Mouse (Mus musculus) heart, postnatal 4 days (tissue): ENCODE measurements around the gene Susd2. TPM values are rescaled to one million over a fixed set of nuclear protein-coding genes. Genes with fewer than 3 reads are reported as not detected.

Experiments used
- DNase-seq: peaks from one replicate; pipeline ENCODE4 v3.0.0; 2021
- total RNA-seq, 2 experiments: library from RNA; stranded (reverse); gene quantifications; 2 replicates each; pipeline ENCODE4 v1.2.3; 2021

Susd2 gene
- total RNA-seq, 2 experiments from 2014 or later: 4.7 to 4.9 TPM

DNA sequence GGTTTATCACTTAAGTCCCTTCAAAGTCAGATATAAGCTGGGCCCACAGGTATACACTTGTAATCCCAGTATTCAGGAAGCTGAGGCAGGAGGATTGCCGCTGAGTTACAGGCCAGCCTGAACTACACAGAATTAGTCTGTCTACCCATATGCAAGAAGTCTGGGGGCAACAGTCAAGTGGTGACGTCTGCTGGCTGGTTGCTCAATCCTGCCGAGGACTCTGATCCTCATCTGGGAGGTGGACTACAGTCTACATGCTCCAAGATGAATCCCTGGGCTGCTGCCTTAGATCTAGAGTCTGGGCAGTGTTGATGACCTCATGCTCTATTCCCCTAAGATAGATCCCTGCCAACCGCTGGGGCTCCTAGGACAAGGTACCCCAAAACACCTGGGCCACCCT is 10.2 kb upstream of the Susd2 start:
- no peak for DNase-seq

DNA sequence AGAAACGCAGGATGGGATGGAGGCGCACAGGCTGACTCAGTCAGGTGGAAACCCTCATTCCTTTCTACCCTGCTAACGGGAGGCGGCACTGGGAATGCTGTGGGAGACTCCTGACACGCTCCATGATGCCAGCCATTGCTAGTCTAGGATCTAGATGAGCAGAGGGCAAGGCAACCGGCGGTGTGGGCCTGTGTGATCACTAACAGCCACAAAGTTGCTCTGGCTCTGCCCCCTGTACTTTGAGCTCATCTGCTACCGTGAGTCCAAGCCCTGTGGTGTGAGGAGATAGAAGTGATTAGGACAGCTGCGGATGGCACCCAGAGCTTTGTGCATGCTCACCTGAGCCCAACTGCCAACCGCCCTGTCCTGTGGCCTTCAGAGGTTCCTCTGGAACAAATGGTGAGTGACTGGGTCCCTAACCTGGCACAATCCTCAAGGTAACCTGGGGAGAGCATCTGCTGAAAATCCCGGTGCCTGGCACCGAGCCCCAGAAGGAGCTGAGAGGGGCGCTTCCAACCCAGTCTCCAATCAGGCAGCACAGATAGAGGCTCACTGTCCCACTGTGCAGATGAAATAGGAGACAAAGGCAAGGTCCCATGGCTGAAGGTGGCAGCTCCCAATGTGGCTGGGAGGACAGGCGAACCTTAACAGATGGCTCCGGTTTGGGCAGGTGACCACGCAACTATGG is 7.7 kb upstream of the Susd2 start:
- DNase-seq: no peak

DNA sequence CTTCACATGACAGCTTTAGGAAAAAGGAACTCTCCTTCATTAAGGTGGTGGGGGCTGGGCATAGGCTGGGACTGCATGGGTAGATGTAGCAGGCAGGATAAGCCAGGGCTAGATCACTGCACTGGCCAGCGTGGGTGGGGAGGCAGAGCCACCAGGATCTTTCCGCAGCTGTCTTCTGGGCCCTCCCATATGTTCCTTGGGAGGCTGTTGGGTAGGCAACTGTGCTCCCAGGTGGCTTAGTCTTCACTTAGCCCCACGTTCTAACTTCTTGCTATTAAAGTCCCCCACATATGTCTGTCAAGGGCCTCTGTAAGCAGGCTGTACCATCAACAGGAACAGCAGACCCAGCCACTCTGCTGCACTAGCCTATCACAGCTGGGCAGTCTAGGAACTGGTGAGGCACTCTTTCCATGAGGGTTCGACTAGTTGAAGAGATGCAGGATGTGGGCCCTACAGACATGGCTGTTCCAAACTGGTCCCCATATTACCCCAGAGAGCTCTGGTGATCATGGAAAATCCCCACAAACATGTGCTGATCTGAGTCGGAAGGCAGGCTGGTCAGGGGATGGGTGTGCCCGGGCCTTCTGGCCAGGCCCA is 6.6 kb upstream of the Susd2 start:
- no peak for DNase-seq

DNA sequence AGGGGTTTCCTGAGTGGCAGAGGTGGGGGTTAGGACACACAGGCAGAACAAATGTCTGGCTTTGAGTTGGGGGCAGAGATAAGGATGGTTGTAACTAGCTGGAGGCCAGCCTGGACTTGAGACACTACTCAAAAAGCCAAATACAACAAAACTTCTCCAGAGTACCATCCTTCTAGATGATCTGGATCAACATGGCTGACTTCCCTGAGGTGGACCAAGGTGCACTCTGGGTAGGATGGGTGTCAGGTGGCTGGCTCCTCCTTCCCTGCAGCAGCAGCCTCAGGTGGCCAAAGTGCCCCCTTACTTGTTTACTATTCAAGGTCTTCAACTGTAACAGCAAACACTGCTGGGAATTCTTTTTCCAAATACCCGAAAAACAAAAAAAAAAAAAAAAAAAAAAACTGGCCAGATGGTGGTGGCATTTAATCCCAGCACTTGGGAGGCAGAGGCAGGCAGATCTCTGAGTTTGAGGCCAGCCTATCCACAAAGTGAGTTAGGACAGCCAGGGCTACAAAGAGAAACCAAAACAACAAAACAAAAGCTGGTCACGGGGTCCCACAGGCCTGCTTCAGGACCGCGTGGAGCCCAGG is 5.7 kb upstream of the Susd2 start:
- no peak for DNase-seq

DNA sequence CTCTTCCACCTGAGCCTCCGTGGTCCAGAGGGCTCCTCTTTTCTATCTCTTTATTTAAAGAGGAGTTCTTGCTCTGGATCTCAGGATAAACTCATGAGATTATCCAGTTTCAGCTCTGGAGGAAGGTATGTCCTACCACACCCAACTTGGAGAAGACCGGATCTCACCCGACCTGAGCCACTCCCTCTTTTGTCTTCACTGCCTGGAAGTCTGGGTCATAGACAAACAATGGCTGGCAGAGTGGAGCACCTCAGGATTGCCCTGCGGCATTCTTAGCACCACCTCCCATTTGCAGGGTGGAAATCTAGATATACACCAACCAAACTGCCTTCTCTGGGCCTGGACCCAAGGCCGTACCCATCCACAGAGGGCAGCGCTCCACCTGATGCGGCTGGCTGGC is 5.2 kb upstream of the Susd2 start:
- DNase-seq: no peak

DNA sequence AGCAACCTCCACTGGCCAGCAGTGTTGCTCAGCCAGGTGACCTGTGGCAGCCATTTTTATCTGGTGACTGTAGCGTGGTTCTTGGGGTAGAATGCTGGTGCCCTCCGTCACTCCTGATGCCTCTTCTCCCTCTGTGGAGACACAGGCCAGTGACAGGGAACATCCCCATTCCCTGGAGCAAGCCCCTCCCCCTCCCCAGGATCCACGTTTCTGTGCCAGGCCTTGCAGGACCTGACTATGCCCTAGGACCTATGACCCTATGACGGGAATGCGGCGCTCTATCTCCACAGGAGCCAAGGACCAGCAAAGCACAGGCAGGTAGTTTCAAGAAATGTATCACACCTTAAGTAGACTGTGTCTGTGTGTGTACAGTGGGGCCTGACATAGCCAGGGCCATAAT is 4.3 kb upstream of the Susd2 start:
- DNase-seq: no peak

DNA sequence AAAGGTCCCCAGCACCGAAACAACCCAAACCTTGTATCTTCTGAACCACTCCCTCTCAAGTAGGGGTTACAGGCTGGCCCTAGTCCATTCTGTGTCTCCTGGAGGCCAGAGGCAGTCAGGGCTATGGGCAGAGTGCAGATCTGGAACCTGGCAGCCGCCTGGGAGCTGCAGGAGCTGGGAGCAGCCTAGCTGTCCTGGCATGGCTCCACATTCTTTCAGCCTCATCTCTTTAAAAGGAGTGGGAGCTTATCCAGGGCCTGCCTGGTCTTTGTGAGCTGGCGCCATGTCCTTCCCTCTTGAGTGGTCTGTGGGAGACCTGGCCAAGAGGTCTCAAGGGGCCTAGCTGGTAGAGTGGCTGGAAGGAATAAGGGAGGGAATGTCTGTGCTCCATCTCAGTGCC is 3.6 kb upstream of the Susd2 start:
- peak; percentile 84 for DNase-seq

DNA sequence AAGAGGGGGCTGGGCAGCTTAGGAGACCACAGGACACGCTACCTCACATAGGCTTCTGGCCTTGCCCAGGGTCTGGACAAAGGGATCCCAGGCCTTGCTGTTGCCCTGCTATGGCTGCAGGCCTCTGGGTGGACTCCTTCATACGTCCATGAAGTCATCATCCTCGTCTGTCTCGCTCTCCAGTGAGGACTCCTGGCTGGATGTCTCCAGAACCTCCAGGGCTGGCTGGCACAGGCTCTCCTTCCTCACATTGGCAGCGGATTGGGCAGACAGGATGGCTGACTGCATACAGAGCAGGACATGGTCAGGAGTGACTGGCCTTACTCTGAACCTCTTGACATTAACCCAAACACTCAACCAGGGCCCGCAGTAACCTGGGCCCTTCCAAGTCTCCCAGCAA is 2.6 kb upstream of the Susd2 start:
- DNase-seq: no peak

DNA sequence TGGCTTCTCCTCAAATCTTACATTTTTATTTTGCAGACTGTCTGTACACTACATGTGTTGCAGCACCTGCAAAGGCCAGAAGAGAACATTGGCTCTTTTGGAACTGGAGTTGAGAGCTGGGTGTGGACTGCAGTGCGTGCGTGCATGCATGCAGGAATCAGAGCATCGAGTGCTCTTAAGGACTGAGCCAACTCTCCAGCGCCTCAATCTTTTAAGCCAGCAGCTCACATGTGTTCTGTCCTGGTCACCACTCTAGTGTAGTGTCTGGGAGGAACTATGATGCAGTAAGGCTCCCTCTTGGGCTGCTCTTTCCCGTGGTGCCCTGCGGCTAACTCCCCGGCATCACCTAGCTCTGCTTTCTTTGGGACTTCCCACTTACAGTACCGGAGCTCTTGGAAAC is 1.8 kb upstream of the Susd2 start:
- no peak for DNase-seq

DNA sequence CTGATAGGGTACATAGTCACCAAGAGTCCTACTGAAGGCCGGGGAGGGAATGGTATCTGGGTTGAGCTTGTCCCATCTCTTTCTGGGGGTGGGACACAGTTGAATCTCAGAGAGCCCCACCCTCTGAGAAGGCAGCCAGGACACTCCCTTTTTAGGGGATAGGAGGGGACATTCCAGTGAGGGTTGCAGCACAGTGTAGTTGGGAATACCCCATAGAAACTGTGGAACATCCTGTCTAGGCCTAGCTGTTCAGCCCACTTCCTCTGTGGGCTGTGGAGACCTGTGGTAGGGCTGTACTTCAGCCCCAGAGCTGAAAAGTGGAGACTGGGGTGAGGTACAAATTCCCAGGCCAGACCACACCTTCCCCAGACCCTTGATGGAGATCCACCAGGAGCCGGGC is 917 bp downstream of the Susd2 start:
- DNase-seq: no peak

DNA sequence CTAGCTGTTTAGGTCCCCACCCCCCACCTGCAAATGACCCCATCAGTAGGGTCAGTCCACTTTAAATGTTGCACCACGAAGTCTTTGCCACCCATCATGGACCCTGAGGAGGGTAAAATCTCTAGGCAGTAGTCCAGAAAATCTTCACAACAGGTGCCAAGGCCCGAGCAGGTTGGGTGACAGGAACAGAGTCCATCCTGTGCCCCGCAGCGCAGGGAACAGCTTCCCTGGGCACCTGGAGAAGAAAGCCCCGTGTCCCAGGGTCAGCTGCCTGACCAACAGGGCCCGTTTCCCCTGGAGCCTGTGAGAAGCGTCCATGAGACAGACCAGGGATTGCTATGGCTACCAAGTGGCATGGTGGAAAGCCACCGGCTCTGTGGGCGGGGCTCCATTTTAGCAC is 1.4 kb downstream of the Susd2 start:
- DNase-seq: no peak

DNA sequence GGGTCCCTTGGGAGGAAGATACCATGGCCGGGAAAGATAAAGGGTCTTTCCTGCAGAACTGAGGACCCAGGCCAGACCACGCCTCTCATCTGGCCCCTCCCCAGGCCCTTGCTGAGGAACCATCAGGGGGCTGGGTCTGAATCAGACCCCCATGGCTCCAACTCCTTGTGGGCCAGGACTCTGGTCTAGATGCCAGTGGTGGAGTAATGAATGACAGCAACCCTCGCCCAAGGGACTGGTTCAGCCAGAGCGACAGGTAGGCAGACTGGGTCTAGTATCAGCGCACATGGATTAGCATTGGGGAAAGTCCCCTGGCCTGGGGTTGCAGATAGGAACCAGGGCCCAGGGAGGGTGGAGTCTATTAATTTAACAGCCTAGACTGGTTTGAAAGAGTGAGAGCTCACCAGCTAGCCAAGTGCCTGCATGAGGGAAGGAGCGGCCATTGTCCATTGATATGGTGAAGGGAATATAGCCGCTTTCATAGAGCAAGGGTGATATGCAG is 2.0 kb downstream of the Susd2 start:
- no peak for DNase-seq

DNA sequence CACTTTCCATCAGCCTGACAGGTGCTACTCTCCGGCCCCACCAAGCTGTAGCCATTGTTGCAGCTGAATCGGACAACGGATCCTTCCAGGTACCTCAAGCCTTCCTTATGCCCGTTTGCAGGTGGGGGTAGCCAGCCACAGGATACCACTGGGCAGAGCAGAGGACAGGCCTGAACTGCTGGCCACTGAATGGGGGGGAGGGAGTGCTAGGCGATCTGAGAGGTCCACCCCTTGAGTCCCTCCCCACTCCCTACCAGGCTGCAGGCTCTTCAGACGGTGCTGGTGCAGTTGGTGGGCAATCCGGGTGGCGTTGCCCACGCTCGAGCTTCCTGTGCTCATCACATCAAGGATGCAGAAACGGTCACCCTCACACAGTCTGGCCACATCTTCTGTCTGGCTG is 6.1 kb downstream of the Susd2 start:
- DNase-seq: no peak

DNA sequence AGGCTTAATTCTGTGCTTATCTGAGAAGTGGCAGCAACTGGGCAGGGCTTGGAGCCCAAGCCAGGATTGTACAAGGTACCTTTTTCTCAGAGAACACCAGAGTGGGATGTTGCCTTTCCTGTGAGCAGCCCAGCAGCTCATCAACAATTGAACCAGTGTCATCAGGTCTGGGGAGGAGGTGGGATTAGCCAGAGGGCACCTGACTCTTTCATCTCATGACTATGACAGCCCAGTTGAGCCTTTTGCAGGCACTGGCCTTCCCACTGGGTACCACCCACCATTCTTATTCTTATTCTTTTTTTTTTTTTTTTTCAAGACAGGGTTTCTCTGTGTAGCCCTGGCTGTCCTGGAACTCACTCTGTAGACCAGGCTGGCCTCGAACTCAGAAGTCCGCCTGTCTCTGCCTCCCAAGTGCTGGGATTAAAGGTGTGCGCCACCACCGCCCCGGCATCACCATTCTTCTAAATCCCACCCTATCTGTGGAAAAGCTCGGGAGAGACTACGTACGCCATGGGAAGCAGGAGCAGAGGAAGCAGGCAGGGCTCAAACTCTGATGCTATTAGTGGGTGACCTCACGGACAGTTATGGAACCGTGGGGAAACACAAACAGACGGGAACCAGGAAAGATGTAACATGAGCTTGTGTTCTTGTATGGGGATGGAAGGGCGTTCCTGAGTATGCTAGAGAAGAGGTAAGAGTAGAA is 7.6 kb downstream of the Susd2 start:
- no peak for DNase-seq

DNA sequence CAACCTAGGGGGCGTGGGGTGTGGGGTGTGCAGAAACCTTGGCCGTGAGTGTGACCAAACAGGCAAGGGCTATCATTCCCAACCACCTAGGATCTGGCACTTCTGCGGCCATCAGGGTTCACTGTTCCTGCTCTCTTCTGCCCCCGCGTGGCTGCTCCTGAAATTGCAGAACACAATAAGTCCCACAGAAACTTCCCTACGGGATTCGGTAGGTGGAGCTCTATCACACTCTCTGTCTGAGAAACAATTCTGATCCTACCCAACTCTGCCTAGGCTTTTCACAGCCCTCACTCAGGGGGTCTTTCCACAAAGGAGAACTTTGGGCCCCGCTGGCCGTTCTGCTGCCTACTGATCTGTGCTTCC is 8.1 kb downstream of the Susd2 start:
- peak; percentile 90 for DNase-seq

DNA sequence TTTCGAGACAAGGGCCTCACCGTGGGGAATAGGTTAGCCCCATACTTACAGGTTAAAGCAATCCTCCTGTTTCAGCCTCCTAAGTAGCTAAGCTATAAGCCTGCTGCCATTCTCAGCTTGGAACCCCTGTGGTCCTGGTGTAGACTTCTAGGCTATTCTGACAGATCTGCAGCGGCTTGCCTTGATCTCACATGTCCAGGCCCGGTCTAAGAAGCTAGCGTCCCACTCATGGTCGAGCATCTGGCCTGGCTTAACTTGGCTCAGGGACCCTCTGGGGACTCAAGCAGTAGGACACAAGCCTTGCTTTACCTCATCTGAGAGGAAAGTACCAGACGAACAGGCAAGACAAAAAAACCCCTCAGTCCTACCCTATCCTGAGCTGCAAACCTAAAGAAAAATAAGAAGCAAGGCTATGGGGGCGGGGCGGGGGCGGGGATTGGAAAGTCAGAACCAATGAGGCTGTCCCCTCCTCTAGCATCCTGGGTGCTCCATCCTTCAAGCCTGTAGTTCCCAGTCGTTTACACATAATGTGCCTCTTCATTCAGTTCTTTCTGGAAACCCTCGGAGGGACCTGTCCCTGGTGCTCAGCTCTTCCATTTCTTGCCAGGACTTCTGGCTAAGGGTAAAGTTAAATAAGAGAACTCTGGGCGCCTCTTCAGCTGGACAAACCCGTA is 8.7 kb downstream of the Susd2 start:
- no peak for DNase-seq

DNA sequence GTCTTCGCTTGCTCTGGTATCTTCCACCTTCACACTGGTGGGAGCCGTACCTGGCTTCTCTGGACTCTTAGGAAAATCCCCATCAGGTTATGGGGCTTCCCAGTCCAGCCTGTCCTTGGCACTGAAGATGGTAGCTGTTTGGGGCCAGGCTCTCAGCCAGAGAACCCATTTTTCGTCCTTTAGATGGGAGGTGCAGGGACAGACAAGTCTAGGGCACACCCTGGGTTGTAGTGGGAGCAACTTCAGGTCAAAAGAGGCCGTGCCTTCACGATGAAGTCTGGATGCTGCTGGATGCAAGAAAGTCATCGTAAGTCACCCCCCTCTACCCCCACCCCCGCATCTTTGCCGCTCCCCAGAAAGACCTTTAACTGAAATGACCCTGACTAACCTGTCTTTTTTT is 9.2 kb downstream of the Susd2 start:
- no peak for DNase-seq

DNA sequence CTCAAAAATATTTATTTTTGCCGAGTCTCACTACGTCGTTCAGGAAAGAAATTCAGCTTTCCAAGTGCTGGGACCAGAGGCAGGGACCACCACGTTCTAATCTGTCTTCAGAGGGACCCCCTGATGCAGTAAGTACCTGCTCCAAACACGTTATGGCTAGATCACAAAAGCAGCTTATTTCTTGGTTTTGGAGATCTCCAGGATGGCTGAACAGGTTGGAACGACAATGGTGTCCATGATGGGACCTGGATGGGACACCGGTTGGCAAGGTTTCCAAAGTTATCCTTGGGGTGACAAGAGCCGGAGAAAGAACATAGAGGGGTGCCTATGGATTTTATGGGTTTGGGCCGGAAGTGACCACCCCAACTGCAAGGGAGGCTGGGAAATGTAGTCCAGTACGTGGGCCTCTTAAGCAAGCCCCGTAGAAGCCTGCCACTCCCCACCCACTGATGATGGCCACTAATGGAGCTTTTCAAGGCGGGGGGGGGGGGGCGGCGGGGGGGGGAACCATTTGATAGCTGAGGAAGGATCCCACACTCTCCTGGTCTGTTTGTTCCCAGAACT is 10.2 kb downstream of the Susd2 start:
- DNase-seq: no peak

DNA sequence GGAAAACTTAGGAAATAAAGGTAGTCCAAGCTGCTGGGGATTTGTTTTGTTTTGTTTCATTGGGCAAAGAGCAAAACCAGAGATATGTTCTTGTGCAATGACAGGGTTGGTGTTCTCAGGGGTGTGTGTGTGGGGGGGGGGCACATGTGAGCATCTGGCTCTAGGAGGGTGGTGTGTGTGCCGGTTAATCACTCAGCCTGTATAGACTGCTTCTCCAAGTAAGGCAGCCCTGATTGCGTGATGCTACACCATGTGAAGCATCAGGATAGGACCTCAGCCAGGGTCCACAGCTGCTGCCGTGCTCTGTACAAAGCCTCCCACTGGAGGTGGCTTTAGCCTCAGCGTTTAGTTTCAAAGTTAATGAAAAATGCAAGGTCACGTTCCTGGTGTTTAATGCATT is 10.8 kb downstream of the Susd2 start:
- DNase-seq: no peak

DNA sequence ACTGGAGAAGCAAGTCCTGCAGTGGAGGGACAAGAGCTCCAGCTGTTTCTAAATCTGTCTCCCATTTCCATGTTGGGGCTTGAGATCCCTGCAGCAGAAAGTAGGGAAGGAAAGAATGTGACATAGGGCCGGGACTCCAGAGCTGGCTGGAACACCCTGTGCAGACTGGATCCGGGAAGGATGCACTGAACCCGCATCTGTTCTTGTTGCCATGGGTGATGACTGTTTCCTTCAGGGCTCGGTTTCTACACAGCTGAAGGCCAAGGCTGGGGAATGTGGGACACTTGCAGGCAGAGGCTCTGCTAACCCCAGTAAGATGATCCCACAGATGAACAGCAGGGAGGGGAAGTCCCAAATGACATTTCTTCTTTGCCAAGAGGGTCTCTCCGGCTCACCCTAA is 11.2 kb downstream of the Susd2 start:
- peak; percentile 48 for DNase-seq

DNA sequence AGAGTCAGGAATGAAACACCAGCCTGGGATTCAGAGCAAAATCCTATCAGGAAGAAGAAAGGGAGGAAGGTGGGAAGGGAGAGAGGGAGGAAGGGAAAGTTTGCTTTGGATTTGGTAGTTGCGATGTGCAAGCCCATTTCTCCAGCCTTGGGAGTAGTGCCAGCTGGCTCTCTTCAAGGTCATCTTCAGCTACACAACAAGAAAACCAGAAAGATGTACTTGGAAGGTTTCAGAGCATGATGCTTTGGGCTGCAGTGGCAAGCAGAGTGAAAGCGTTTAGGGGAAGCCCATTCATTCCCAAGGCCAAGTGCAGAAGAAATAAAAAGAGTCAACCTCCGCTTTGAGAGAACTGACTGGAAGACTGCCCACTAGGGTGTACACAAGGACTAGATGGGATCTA is 16.3 kb downstream of the Susd2 start:
- peak; percentile 6 for DNase-seq

DNA sequence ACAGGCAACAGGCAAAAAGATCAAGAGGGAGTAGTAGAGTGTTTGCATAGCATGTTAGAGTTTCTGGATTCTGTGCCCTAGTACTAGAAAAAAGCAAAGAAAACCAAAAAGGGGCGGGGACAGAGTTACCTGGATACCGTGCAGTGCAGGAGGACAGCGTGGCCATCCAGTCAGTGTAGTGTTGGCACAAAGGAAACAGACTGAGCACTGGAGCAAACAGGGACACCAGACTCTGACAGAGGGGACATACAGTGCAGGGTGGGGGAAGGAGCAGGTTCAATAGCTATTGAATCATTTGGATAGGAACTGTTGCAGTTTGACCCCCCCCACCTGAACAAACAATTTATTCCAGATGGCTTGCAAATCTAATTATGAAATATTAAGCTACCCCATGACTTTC is 16.8 kb downstream of the Susd2 start:
- no peak for DNase-seq

DNA sequence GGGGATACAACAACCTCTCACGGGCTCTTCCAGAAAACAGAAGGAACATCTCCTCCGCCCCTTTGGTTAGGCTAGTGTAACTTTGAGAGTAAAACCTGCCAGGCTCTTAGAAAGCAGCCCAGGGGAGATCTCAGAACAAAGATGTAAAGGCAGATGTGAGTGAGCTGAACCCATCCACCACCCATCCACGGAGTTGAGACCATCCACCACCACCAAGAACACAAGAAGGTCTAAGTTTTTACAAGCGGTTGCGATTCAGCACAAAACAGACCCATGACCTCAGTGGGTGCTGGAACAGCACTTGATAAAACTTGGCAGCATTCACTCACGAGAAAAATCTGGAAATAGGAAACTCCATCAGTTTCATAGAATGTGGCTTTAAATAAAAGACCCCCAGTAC is 17.9 kb downstream of the Susd2 start:
- DNase-seq: no peak
